Mouse (Mus musculus) hindbrain, postnatal 0 days (tissue): Measurements from ENCODE around the gene Adamts20. TPM values are rescaled to one million over a fixed set of nuclear protein-coding genes. Genes with fewer than 3 reads are reported as not detected.

Experiments
- ATAC-seq: fragments of 200-750 bp; cut with Nextera tagmentation; 2 replicates; pipeline ENCODE4 v1.8.0; 2017; ENCODE audit warnings: mild to moderate bottlenecking, moderate TSS enrichment, moderate library complexity
- DNase-seq: peaks from one replicate; pipeline ENCODE4 v3.0.0-alpha.2; 2015; ENCODE audit warnings: low spot score
- H3K27ac ChIP-seq: fragments of 300-500 bp; sonication (generic); 2 replicates; pipeline ENCODE4 v1.5.1; 2014; ENCODE audit warnings: mild to moderate bottlenecking
- H3K27me3 ChIP-seq: fragments of 300-500 bp; sonication (generic); 2 replicates; pipeline ENCODE4 v1.6.1; 2014; ENCODE audit warnings: low read length, mixed read lengths; ENCODE audit not compliant: insufficient read depth
- H3K36me3 ChIP-seq: fragments of 300-500 bp; sonication (generic); 2 replicates; pipeline ENCODE4 v1.6.1; 2014; ENCODE audit warnings: low read length, mixed read lengths; ENCODE audit not compliant: insufficient read depth
- H3K4me1 ChIP-seq: fragments of 300-500 bp; sonication (generic); 2 replicates; pipeline ENCODE4 v1.6.1; 2014; ENCODE audit warnings: antibody characterized with exemption, low read length, mixed read lengths; ENCODE audit not compliant: insufficient read depth
- H3K4me2 ChIP-seq: fragments of 300-500 bp; sonication (generic); 2 replicates; pipeline ENCODE4 v1.6.1; 2014; ENCODE audit warnings: low read depth, mild to moderate bottlenecking, low read length, moderate library complexity, mixed read lengths
- H3K4me3 ChIP-seq: fragments of 300-500 bp; sonication (generic); 2 replicates; pipeline ENCODE4 v1.5.1; 2014; ENCODE audit warnings: low read length
- H3K9ac ChIP-seq: fragments of 300-500 bp; sonication (generic); replicated peaks from 2 replicates; pipeline ENCODE4 v1.6.1; 2014; ENCODE audit warnings: mild to moderate bottlenecking, low read length, moderate library complexity, mixed read lengths
- H3K9me3 ChIP-seq: fragments of 300-500 bp; sonication (generic); 2 replicates; pipeline ENCODE4 v1.6.1; 2016; ENCODE audit warnings: low read length, mixed read lengths
- CTCF ChIP-seq: IDR thresholded peaks from 2 replicates; pipeline ENCODE4 v1.5.1; 2016; ENCODE audit warnings: antibody characterized with exemption, control low read depth, low read depth
- WGBS: fragments of 180-500 bp; shearing (Covaris S2); extraction: QIAGEN DNeasy Blood & Tissue Kit; methylation state at CpG from one replicate; pipeline ENCODE4 v1.1.7; 2014; 5-methylcytosine and 5-hydroxymethylcytosine counted together
- polyA plus RNA-seq: library from polyadenylated mRNA; unstranded; fragments of >200 nt; fragmentation: Nextera tagmentation; extraction: Ambion mirVana; gene quantifications from 2 replicates; pipeline ENCODE4 v1.2.1, GENCODE M21; 2015
- total RNA-seq: library from RNA; depleted of rRNA; stranded (reverse); fragments of >200 nt; gene quantifications from 2 replicates; pipeline ENCODE4 v1.2.3, GENCODE M21; 2014

The Adamts20 gene
- total and polyA plus RNA-seq, 2 experiments from 2014 or later = 3.4 to 10.6 TPM

GRCm38 (mm10) chr15:94451600-94451999, 13.6 kb downstream of the Adamts20 start:
- ATAC-seq (no peak), DNase-seq (no peak)
- Histone ChIP-seq H3K27me3 (no peaks in the 10 kb centered on the region), H3K4me1 (no peaks in the 10 kb centered on the region), H3K9me3 (no peaks in the 10 kb centered on the region), H3K4me3 (no peak overlapping the region), H3K27ac (no peak overlapping the region), H3K4me2 (no peak overlapping the region), H3K36me3 (no peaks in the 10 kb centered on the region), H3K9ac (no peak overlapping the region)
- TF ChIP-seq CTCF = no peak
- 65% methylated on average over 8 of the region's 8 CpGs for WGBS

- Histone ChIP-seq H3K27me3 (no peaks in the 10 kb centered on the region), H3K4me3 (no peak overlapping the region), H3K36me3 (no peaks in the 10 kb centered on the region), H3K4me1 (no peaks in the 10 kb centered on the region), H3K9me3 (no peaks in the 10 kb centered on the region), H3K9ac (no peak overlapping the region), H3K4me2 (no peak overlapping the region), H3K27ac (no peak overlapping the region)
- no peak for TF ChIP-seq CTCF
- ATAC-seq (no peak), DNase-seq (no peak)
- WGBS = 50% methylated on average over 8 of the region's 8 CpGs
Measured at GRCm38 (mm10) chr15:94444437-94445136, 20.6 kb downstream of the Adamts20 start.

- Histone ChIP-seq H3K9ac (no peak overlapping the region), H3K27ac (no peak overlapping the region), H3K27me3 (no peaks in the 10 kb centered on the region), H3K4me2 (no peak overlapping the region), H3K9me3 (no peaks in the 10 kb centered on the region), H3K36me3 (no peaks in the 10 kb centered on the region), H3K4me1 (no peaks in the 10 kb centered on the region), H3K4me3 (no peak overlapping the region)
- DNase-seq = no peak
- ATAC-seq = no peak
- 54% methylated on average over 11 of the region's 11 CpGs for WGBS
- TF ChIP-seq CTCF = no peak
Measured at GRCm38 (mm10) chr15:94444043-94444436, 21.2 kb downstream of the Adamts20 start.

- ATAC-seq = no peak
- DNase-seq = no peak
- H3K27ac ChIP-seq = no peak overlapping the region
Measured at GRCm38 (mm10) chr15:94443025-94443424, 22.2 kb downstream of the Adamts20 start.

GRCm38 (mm10) chr15:94435532-94435931, 29.7 kb downstream of the Adamts20 start:
- no peak for TF ChIP-seq CTCF
- ATAC-seq (no peak), DNase-seq (peak; percentile 47)
- H3K4me3 ChIP-seq = no peak overlapping the region
- no peaks in the 10 kb centered on the region for H3K36me3 ChIP-seq
- H3K4me2 ChIP-seq = no peak overlapping the region
- H3K9me3 ChIP-seq = no peaks in the 10 kb centered on the region
- no peaks in the 10 kb centered on the region for H3K27me3 ChIP-seq
- 50% methylated on average over 5 of the region's 5 CpGs for WGBS
- H3K27ac ChIP-seq = no peak overlapping the region
- H3K9ac ChIP-seq = no peak overlapping the region
- no peaks in the 10 kb centered on the region for H3K4me1 ChIP-seq

More at GRCm38 (mm10) chr15:94443025-94443424, 22.2 kb downstream of the Adamts20 start:
- Histone ChIP-seq H3K36me3 (no peaks in the 10 kb centered on the region), H3K4me2 (no peak overlapping the region), H3K9ac (no peak overlapping the region), H3K9me3 (no peaks in the 10 kb centered on the region), H3K4me1 (no peaks in the 10 kb centered on the region), H3K4me3 (no peak overlapping the region), H3K27me3 (no peaks in the 10 kb centered on the region)
- TF ChIP-seq CTCF = no peak
- WGBS = 37% methylated on average over 2 of the region's 2 CpGs

- H3K36me3 ChIP-seq = no peaks in the 10 kb centered on the region
- no peak for ATAC-seq
- 76% methylated on average over 14 of the region's 14 CpGs for WGBS
Measured at GRCm38 (mm10) chr15:94430681-94431405, 34.4 kb downstream of the Adamts20 start.

GRCm38 (mm10) chr15:94428726-94429125, 36.5 kb downstream of the Adamts20 start:
- no peak overlapping the region for H3K4me2 ChIP-seq
- H3K27ac ChIP-seq = no peak overlapping the region
- no peak overlapping the region for H3K4me3 ChIP-seq
- H3K4me1 ChIP-seq = no peaks in the 10 kb centered on the region
- H3K9me3 ChIP-seq = no peaks in the 10 kb centered on the region
- TF ChIP-seq CTCF = no peak
- ATAC-seq (no peak), DNase-seq (no peak)
- H3K27me3 ChIP-seq = no peaks in the 10 kb centered on the region
- WGBS = 83% methylated on average over 4 of the region's 4 CpGs
- H3K36me3 ChIP-seq = no peaks in the 10 kb centered on the region
- no peak overlapping the region for H3K9ac ChIP-seq

More at GRCm38 (mm10) chr15:94430681-94431405, 34.4 kb downstream of the Adamts20 start:
- no peak overlapping the region for H3K4me3 ChIP-seq
- H3K4me1 ChIP-seq = no peaks in the 10 kb centered on the region
- H3K9me3 ChIP-seq = no peaks in the 10 kb centered on the region
- no peaks in the 10 kb centered on the region for H3K27me3 ChIP-seq
- DNase-seq = no peak
- H3K27ac ChIP-seq = no peak overlapping the region
- H3K9ac ChIP-seq = no peak overlapping the region
- TF ChIP-seq CTCF = no peak
- H3K4me2 ChIP-seq = no peak overlapping the region
